In the genomic region with DNA sequence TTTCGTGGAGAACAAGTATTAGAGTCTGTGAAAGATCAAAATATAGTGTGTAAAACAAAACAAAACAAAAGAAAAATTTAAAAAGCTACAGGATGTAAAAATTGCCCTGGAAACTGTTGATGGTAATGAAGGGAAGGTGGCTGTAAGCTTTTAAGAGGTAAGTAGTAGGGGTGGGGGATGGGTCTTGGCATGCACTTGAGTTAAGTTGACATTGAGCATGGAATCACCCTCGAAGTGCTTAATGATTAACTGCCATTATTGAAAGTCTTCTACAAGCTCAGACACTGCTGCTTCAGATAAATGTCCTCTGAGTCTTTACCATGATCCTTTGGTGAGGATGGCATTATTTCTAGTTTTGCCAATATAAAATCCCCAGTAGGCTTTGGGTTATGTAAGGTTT, we compare ENCODE assay signal across 23 mouse cellular contexts. TPM values are rescaled to one million over a fixed set of nuclear protein-coding genes. Genes with fewer than 3 reads are reported as not detected.
DNase-seq lines count a peak whose midpoint lies in the region; ATAC-seq and TF ChIP-seq lines count a peak whose summit lies in the region.
"Had no signal": no experiment of that assay in that cellular context is flagged by ENCODE, and none has a peak within 500 bp of the region (broad histone marks: within the 10 kb centered on the region; RNA-seq: fewer than 3 reads in every experiment).

No protein-coding gene starts in this region.

- H3K4me3 ChIP-seq in liver, embryonic 15.5 days (replicated peaks) = no peak overlapping the region
- H3K4me3 ChIP-seq in liver, embryonic 12.5 days = no peak overlapping the region
- H3K4me3 ChIP-seq in left cerebral cortex, adult 2 months = no peak overlapping the region
- H3K4me3 ChIP-seq: heart, embryonic 10.5 days; hindbrain, embryonic 10.5 days; layer of hippocampus, adult 2 months; limb, embryonic 10.5 days; midbrain, embryonic 12.5 days; neural tube, embryonic 12.5 days had no signal

- H3K27ac ChIP-seq in liver, embryonic 15.5 days (replicated peaks) = no peak overlapping the region
- H3K27ac ChIP-seq in liver, embryonic 12.5 days = no peak overlapping the region
- no peak overlapping the region for H3K27ac ChIP-seq in left cerebral cortex, adult 2 months
- H3K27ac ChIP-seq: heart, embryonic 10.5 days; hindbrain, embryonic 10.5 days; layer of hippocampus, adult 2 months; limb, embryonic 10.5 days; liver, embryonic 14.5 days; midbrain, embryonic 12.5 days; neural tube, embryonic 12.5 days had no signal

- DNase-seq in CD4-positive, CD25-positive, alpha-beta regulatory T cell, adult 2 months (ENCODE audit: low read depth, low spot score) = peak; percentile 9
- DNase-seq in induced T-regulatory cell, adult 2 months (ENCODE audit: low read depth) = peak; percentile 27
- peak; percentile 65 to 69 for DNase-seq in kidney, postnatal 36 days
- DNase-seq in left cerebral cortex, adult 2 months (ENCODE audit: extremely low spot score in 1 of 2, low spot score in 2 of 2) = no peak
- DNase-seq: adrenal gland, postnatal 36 days; cerebellum, adult 18-20 months; cerebellum, postnatal 25 days; embryo, embryonic 11 days; forebrain, postnatal 0 days; layer of hippocampus, postnatal 36 days; right cerebral cortex, postnatal 4 days had no signal

- ATAC-seq in CD4-positive, CD25-positive, alpha-beta regulatory T cell, adult 4 months = no peak
- no peak for ATAC-seq in liver, embryonic 15.5 days (ENCODE audit: insufficient read depth)
- no peak for ATAC-seq in liver, embryonic 12.5 days
- ATAC-seq in erythroid progenitor cell, adult 5-6 weeks (replicated peaks; ENCODE audit: low FRiP score, poor library complexity, severe bottlenecking) = no peak
- ATAC-seq: forebrain, postnatal 0 days had no signal

- peak overlapping the region; percentile 4; the same call in 1 of the 2 replicates for H3K4me2 ChIP-seq in liver, embryonic 15.5 days
- no peak overlapping the region for H3K4me2 ChIP-seq in liver, embryonic 12.5 days
- H3K4me2 ChIP-seq: midbrain, embryonic 12.5 days; neural tube, embryonic 12.5 days had no signal

- no peak overlapping the region for H3K9ac ChIP-seq in liver, embryonic 15.5 days
- no peak overlapping the region for H3K9ac ChIP-seq in liver, embryonic 12.5 days
- H3K9ac ChIP-seq: forebrain, postnatal 0 days; liver, embryonic 14.5 days; midbrain, embryonic 12.5 days; neural tube, embryonic 12.5 days had no signal

- intact Hi-C loops in left cerebral cortex, adult 2 months (cut with DNase I) = loop anchor here (10.0 kb wide), 1 partner anchor 210 kb away; no protein-coding TSS in a partner anchor

- 46% methylated on average over 2 of the region's 2 CpGs for WGBS in liver, embryonic 15.5 days (ENCODE audit: insufficient replicate concordance)
- WGBS in liver, embryonic 12.5 days (ENCODE audit: insufficient replicate concordance) = 52% methylated on average over 2 of the region's 2 CpGs

- no peaks in the 10 kb centered on the region for H3K27me3 ChIP-seq in liver, embryonic 15.5 days
- H3K27me3 ChIP-seq in liver, embryonic 12.5 days (replicated peaks) = peaks cover 10% of the 10 kb centered on the region
- H3K27me3 ChIP-seq: CH12.LX; neural tube, embryonic 12.5 days had no signal

- H3K4me1 ChIP-seq in liver, embryonic 15.5 days (replicated peaks) = peaks cover 25% of the 10 kb centered on the region
- peaks cover 25% of the 10 kb centered on the region for H3K4me1 ChIP-seq in liver, embryonic 12.5 days
- H3K4me1 ChIP-seq: heart, embryonic 10.5 days; limb, embryonic 10.5 days had no signal

- H3K9me3 ChIP-seq in liver, embryonic 15.5 days (replicated peaks) = no peaks in the 10 kb centered on the region
- no peaks in the 10 kb centered on the region for H3K9me3 ChIP-seq in liver, embryonic 12.5 days (replicated peaks)
- H3K9me3 ChIP-seq: heart, embryonic 10.5 days; hindbrain, embryonic 10.5 days; limb, embryonic 10.5 days; midbrain, embryonic 12.5 days; neural tube, embryonic 12.5 days had no signal

- H3K36me3 ChIP-seq in liver, embryonic 15.5 days (replicated peaks) = peaks cover 37% of the 10 kb centered on the region
- peaks cover 48% of the 10 kb centered on the region for H3K36me3 ChIP-seq in liver, embryonic 12.5 days
- H3K36me3 ChIP-seq: midbrain, embryonic 12.5 days; neural tube, embryonic 12.5 days had no signal

- no peak for TF ChIP-seq CTCF in left cerebral cortex, adult 2 months (IDR thresholded peaks at IDR 0.05)

RNA-seq across cellular contexts. Expression of a gene that starts 5.4 kb away (rescaled TPM):
- 100 to 1,000 TPM; 178 to 203 TPM for polyA plus RNA-seq in CD4-positive, CD25-positive, alpha-beta regulatory T cell, adult 4 months (2017; shearing (Covaris generic))
- 48.3 and 49.4 TPM in 2 replicates for polyA plus RNA-seq in liver, embryonic 15.5 days (2015; fragmentation: Nextera tagmentation; extraction: Ambion mirVana)
- polyA plus RNA-seq in liver, embryonic 12.5 days (2016; fragmentation: Nextera tagmentation; extraction: Ambion mirVana) = 67.4 and 68.9 TPM in 2 replicates
- 100 to 1,000 TPM; 232 to 236 TPM for total RNA-seq in left cerebral cortex, adult 2 months (2021)
- 202 and 228 TPM in 2 replicates for total RNA-seq in erythroid progenitor cell, adult 5-6 weeks (2015; ENCODE audit: low replicate concordance)
- 128 and 130 TPM in 2 replicates for total RNA-seq in erythroid progenitor cell, adult 5-6 weeks (2017; ENCODE audit: low replicate concordance)

Comparison
In these comparisons a context has a peak if more than half of its experiments do, and no peak if none do; other contexts are left out.
1. DNase-seq: peak in CD4-positive, CD25-positive, alpha-beta regulatory T cell, adult 2 months (single experiment), induced T-regulatory cell, adult 2 months (single experiment) and kidney, postnatal 36 days (2 of 2); none in left cerebral cortex, adult 2 months (0 of 2).